Mouse (Mus musculus) large intestine, adult 2 months (tissue): ENCODE measurements around the gene Ppp4c. TPM values are rescaled to one million over a fixed set of nuclear protein-coding genes. Genes with fewer than 3 reads are reported as not detected.

Experiments
- polyA plus RNA-seq: library from polyadenylated mRNA; depleted of rRNA; stranded (reverse); fragments of >200 nt; gene quantifications from 2 replicates; pipeline ENCODE4 v1.2.3, GENCODE M21; 2012; rRNA removed

Gene Ppp4c
- polyA plus RNA-seq, 1 experiment = 253 TPM

Other genes with a start within 250 kb of the Ppp4c start
- 89.5 and 103 TPM in 2 replicates for gene Eif3c, start 226.1 kb downstream of the Ppp4c start, polyA plus RNA-seq
- gene Apobr, start 207.6 kb downstream of the Ppp4c start, polyA plus RNA-seq = 1.6 and 3.5 TPM in 2 replicates
- gene Cln3, start 206.7 kb downstream of the Ppp4c start, polyA plus RNA-seq = 35.0 and 37.1 TPM in 2 replicates
- 0.16 and 0.37 TPM in 2 replicates for gene Il27, start 197.6 kb downstream of the Ppp4c start, polyA plus RNA-seq
- 37.6 and 54.5 TPM in 2 replicates for gene Nupr1, start 161.6 kb downstream of the Ppp4c start, polyA plus RNA-seq
- 27.6 and 30.2 TPM in 2 replicates for gene Sgf29, start 143.2 kb downstream of the Ppp4c start, polyA plus RNA-seq
- gene Sult1a1, start 116.1 kb downstream of the Ppp4c start, polyA plus RNA-seq = 8.5 and 9.5 TPM in 2 replicates
- 49.0 and 63.3 TPM in 2 replicates for gene Bola2, start 97.1 kb downstream of the Ppp4c start, polyA plus RNA-seq
- 8.8 and 12.0 TPM in 2 replicates for gene Slx1b, start 96.7 kb downstream of the Ppp4c start, polyA plus RNA-seq
- 137 and 143 TPM in 2 replicates for gene Coro1a, start 84.7 kb downstream of the Ppp4c start, polyA plus RNA-seq
- 497 and 498 TPM in 2 replicates for gene Mapk3, start 32.9 kb downstream of the Ppp4c start, polyA plus RNA-seq
- gene Gdpd3, start 26.2 kb downstream of the Ppp4c start, polyA plus RNA-seq = 32.7 and 34.4 TPM in 2 replicates
- gene Ypel3, start 15.5 kb downstream of the Ppp4c start, polyA plus RNA-seq = 84.4 and 90.5 TPM in 2 replicates
- gene Tbx6, start 11.0 kb downstream of the Ppp4c start, polyA plus RNA-seq = 0.87 and 1.6 TPM in 2 replicates
- 1.9 and 2.6 TPM in 2 replicates for gene Fam57b, start 5.2 kb upstream of the Ppp4c start, polyA plus RNA-seq
- not detected in 2 replicates for gene 4930451I11Rik, start 39.1 kb upstream of the Ppp4c start, polyA plus RNA-seq
- gene Doc2a, start 54.9 kb upstream of the Ppp4c start, polyA plus RNA-seq = not detected in 2 replicates
- 9.4 and 13.4 TPM in 2 replicates for gene Hirip3, start 69.5 kb upstream of the Ppp4c start, polyA plus RNA-seq
- 36.5 and 39.3 TPM in 2 replicates for gene Ino80e, start 69.9 kb upstream of the Ppp4c start, polyA plus RNA-seq
- 37.8 and 51.7 TPM in 2 replicates for gene Taok2, start 92.2 kb upstream of the Ppp4c start, polyA plus RNA-seq
- gene Tmem219, start 130.4 kb upstream of the Ppp4c start, polyA plus RNA-seq = 64.4 and 92.1 TPM in 2 replicates
- gene Kctd13, start 136.4 kb upstream of the Ppp4c start, polyA plus RNA-seq = 9.5 and 13.9 TPM in 2 replicates
- 0.43 and 0.45 TPM in 2 replicates for gene Asphd1, start 157.1 kb upstream of the Ppp4c start, polyA plus RNA-seq
- 2.9 and 3.4 TPM in 2 replicates for gene Sez6l2, start 158.1 kb upstream of the Ppp4c start, polyA plus RNA-seq
- gene Cdipt, start 183.4 kb upstream of the Ppp4c start, polyA plus RNA-seq = 324 and 348 TPM in 2 replicates
- 0.80 and 1.1 TPM in 2 replicates for gene Cdiptos, start 183.6 kb upstream of the Ppp4c start, polyA plus RNA-seq
- 185 and 289 TPM in 2 replicates for gene Mvp, start 222.1 kb upstream of the Ppp4c start, polyA plus RNA-seq
- gene Pagr1b, start 224.0 kb upstream of the Ppp4c start, polyA plus RNA-seq = 0.45 and 3.0 TPM in 2 replicates
- gene Pagr1a, start 224.9 kb upstream of the Ppp4c start, polyA plus RNA-seq = 5.3 and 11.3 TPM in 2 replicates
- gene Gm42742, start 228.6 kb upstream of the Ppp4c start, polyA plus RNA-seq = 22.1 and 23.8 TPM in 2 replicates
- 1.7 and 2.5 TPM in 2 replicates for gene Prrt2, start 228.7 kb upstream of the Ppp4c start, polyA plus RNA-seq
- gene Maz, start 234.5 kb upstream of the Ppp4c start, polyA plus RNA-seq = 102 and 115 TPM in 2 replicates
- gene Kif22, start 250.0 kb upstream of the Ppp4c start, polyA plus RNA-seq = 18.4 and 19.3 TPM in 2 replicates